Mouse (Mus musculus): Measurements from ENCODE around the gene Rpa1. TPM values are rescaled to one million over a fixed set of nuclear protein-coding genes. Genes with fewer than 3 reads are reported as not detected.
A peak's percentile ranks its signal among the peaks of the same experiment; 100 is the strongest.

Rpa1 gene
- total and polyA plus RNA-seq, 3 experiments: 230 to 357 (median 287) TPM

DNA sequence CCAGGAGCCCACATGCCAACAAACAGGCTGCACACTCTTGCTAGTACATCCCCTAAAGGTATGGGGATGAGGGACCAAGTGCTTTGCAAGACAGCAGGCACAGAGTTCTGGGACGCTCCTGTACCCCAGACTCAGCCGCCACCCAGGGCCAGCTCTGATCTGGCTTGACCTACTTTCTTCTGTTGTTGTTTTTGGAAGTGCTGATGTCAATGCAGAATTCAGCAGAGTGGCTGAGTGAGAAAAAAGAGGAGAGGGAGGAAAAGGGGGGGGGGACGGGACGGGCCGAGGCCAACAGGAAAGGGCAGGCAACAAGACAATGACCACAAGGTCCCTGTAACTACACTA is 68.1 kb downstream of the Rpa1 start:
- no peaks in the 10 kb centered on the region for H3K79me2 ChIP-seq (replicated peaks; ENCODE audit: control insufficient read depth, extremely low read depth, insufficient read depth, poor library complexity, severe bottlenecking)
- in situ Hi-C loops (cut with MboI; ENCODE audit: low pct_ligation_motif_present, low pct_unique_long_range_greater_than_20kb, low sequenced_read_pairs) (loop anchor here (25.0 kb wide), 1 partner anchor 293 kb away; no protein-coding TSS in a partner anchor), dilution Hi-C loops (cut with MboI; ENCODE audit: extremely low pct_ligation_motif_present, extremely low pct_unique_long_range_greater_than_20kb, low sequenced_read_pairs) (no loop called here)
- no peak overlapping the region for H3K4me3 ChIP-seq (replicated peaks in 1 of 3; ENCODE audit: low read depth in 2 of 3, low read length in 2 of 3, poor library complexity in 1 of 3)
- H3K9me3 ChIP-seq (replicated peaks; ENCODE audit: low read length): no peaks in the 10 kb centered on the region
- peaks cover 17 to 55% of the 10 kb centered on the region in 2 experiments for H3K4me1 ChIP-seq (ENCODE audit: control insufficient read depth in 1 of 2, insufficient read depth in 2 of 2)
- H3K36me3 ChIP-seq (replicated peaks in 1 of 2; ENCODE audit: control insufficient read depth in 1 of 2, insufficient read depth in 1 of 2, low read length in 1 of 2): no peaks in the 10 kb centered on the region
- H3K9ac ChIP-seq (ENCODE audit: insufficient read depth, low read depth): 0 out of 2 replicates have a peak overlapping the region, but pooled peaks have one; percentile 19
- TF ChIP-seq ZKSCAN1 (IDR thresholded peaks at IDR 0.05; ENCODE audit: borderline replicate concordance, low read depth, low read length) (no peak), ZMIZ1 (IDR thresholded peaks at IDR 0.05; ENCODE audit: low read depth, low read length) (no peak), NELFE (IDR thresholded peaks at IDR 0.05; ENCODE audit: low read depth, low read length) (no peak), JUN (IDR thresholded peaks at IDR 0.05; ENCODE audit: insufficient read depth, low read depth, low read length) (no peak), RAD21 (IDR thresholded peaks at IDR 0.05; ENCODE audit: low read depth, low read length) (no peak), ELF1 (IDR thresholded peaks at IDR 0.05; ENCODE audit: low read depth, low read length) (no peak), MAFK (IDR thresholded peaks at IDR 0.05; ENCODE audit: insufficient replicate concordance, low read length) (no peak), TBP (conservative IDR thresholded peaks at IDR 0.05; ENCODE audit: low read depth, low read length) (no peak), GABPA (IDR thresholded peaks at IDR 0.05; ENCODE audit: insufficient replicate concordance, low read depth, low read length) (no peak), ZNF384 (IDR thresholded peaks at IDR 0.05; ENCODE audit: low read depth, low read length) (no peak), KAT2A (IDR thresholded peaks at IDR 0.05; ENCODE audit: insufficient replicate concordance, low read length) (no peak), USF1 (IDR thresholded peaks at IDR 0.05; ENCODE audit: low read depth, low read length) (no peak), ETS1 (conservative IDR thresholded peaks at IDR 0.05; ENCODE audit: low read depth, low read length) (no peak), MAX (IDR thresholded peaks at IDR 0.05; ENCODE audit: low read length) (no peak), UBTF (IDR thresholded peaks at IDR 0.05; ENCODE audit: low read depth, low read length) (no peak), POLR2AphosphoS2 (IDR thresholded peaks at IDR 0.05; ENCODE audit: low read depth, low read length) (no peak), SIN3A (IDR thresholded peaks at IDR 0.05; ENCODE audit: low read length) (no peak), CTCF (conservative IDR thresholded peaks at IDR 0.05 in 1 of 2, IDR thresholded peaks at IDR 0.05 in 1 of 2; ENCODE audit: low read depth in 2 of 2, low read length in 2 of 2) (no peak)
- H3K27me3 ChIP-seq (replicated peaks): no peaks in the 10 kb centered on the region
- H3K4me2 ChIP-seq (ENCODE audit: insufficient read depth, low read depth, poor library complexity, severe bottlenecking): peak overlapping the region; percentile 37; the same call in 1 of the 2 replicates
- no peak overlapping the region for H3K27ac ChIP-seq (ENCODE audit: insufficient read depth, low read depth)
- DNase-seq (ENCODE audit: extremely low read depth): no peak

- H3K4me3 ChIP-seq (replicated peaks in 1 of 3; ENCODE audit: low read depth in 2 of 3, low read length in 2 of 3, poor library complexity in 1 of 3): peak overlapping the region in 2 of 3 experiments; percentile 18 to 45
- H3K9me3 ChIP-seq (replicated peaks; ENCODE audit: low read length): no peaks in the 10 kb centered on the region
- DNase-seq (ENCODE audit: extremely low read depth): peak; percentile 67
- in situ Hi-C loops (cut with MboI; ENCODE audit: low pct_ligation_motif_present, low pct_unique_long_range_greater_than_20kb, low sequenced_read_pairs) (loop anchor here (25.0 kb wide), 1 partner anchor 292 kb away; no protein-coding TSS in a partner anchor), dilution Hi-C loops (cut with MboI; ENCODE audit: extremely low pct_ligation_motif_present, extremely low pct_unique_long_range_greater_than_20kb, low sequenced_read_pairs) (no loop called here)
- H3K27me3 ChIP-seq (replicated peaks): no peaks in the 10 kb centered on the region
- peak overlapping the region; percentile 37 for H3K4me2 ChIP-seq (ENCODE audit: insufficient read depth, low read depth, poor library complexity, severe bottlenecking)
- peaks cover 17 to 50% of the 10 kb centered on the region in 2 experiments for H3K4me1 ChIP-seq (ENCODE audit: control insufficient read depth in 1 of 2, insufficient read depth in 2 of 2)
- H3K79me2 ChIP-seq (replicated peaks; ENCODE audit: control insufficient read depth, extremely low read depth, insufficient read depth, poor library complexity, severe bottlenecking): no peaks in the 10 kb centered on the region
- H3K9ac ChIP-seq (ENCODE audit: insufficient read depth, low read depth): peak overlapping the region; percentile 19
- H3K36me3 ChIP-seq (replicated peaks in 1 of 2; ENCODE audit: control insufficient read depth in 1 of 2, insufficient read depth in 1 of 2, low read length in 1 of 2): no peaks in the 10 kb centered on the region
- peak overlapping the region; percentile 50 for H3K27ac ChIP-seq (ENCODE audit: insufficient read depth, low read depth)
- TF ChIP-seq USF2 (conservative IDR thresholded peaks at IDR 0.05; ENCODE audit: low read depth, low read length) (no peak; the same call in 1 of the 2 replicates), USF1 (IDR thresholded peaks at IDR 0.05; ENCODE audit: low read depth, low read length) (no peak), POLR2AphosphoS2 (IDR thresholded peaks at IDR 0.05; ENCODE audit: low read depth, low read length) (no peak), MXI1 (IDR thresholded peaks at IDR 0.05; ENCODE audit: low read depth, low read length) (peak; percentile 69; the same call in 1 of the 2 replicates), NRF1 (IDR thresholded peaks at IDR 0.05; ENCODE audit: low read depth, low read length) (peak; percentile 50; the same call in 1 of the 2 replicates), SMC3 (IDR thresholded peaks at IDR 0.05; ENCODE audit: low read depth, low read length) (no peak), JUND (conservative IDR thresholded peaks at IDR 0.05; ENCODE audit: low read depth, low read length) (no peak), GABPA (IDR thresholded peaks at IDR 0.05; ENCODE audit: insufficient replicate concordance, low read depth, low read length) (no peak), MAX (IDR thresholded peaks at IDR 0.05; ENCODE audit: low read length) (peak; percentile 82), ZC3H11A (IDR thresholded peaks at IDR 0.05; ENCODE audit: low read depth, low read length) (no peak), PAX5 (IDR thresholded peaks at IDR 0.05; ENCODE audit: low read length) (no peak), ELF1 (IDR thresholded peaks at IDR 0.05; ENCODE audit: low read depth, low read length) (peak; percentile 98), CHD1 (IDR thresholded peaks at IDR 0.05; ENCODE audit: low read depth, low read length) (no peak), TCF12 (IDR thresholded peaks at IDR 0.05; ENCODE audit: low read depth, low read length) (peak; percentile 19; the same call in 1 of the 2 replicates), CHD2 (IDR thresholded peaks at IDR 0.05; ENCODE audit: low read length) (peak; percentile 30; the same call in 1 of the 2 replicates), ETS1 (conservative IDR thresholded peaks at IDR 0.05; ENCODE audit: low read depth, low read length) (no peak; the same call in 1 of the 2 replicates), E2F4 (IDR thresholded peaks at IDR 0.05; ENCODE audit: insufficient replicate concordance, low read depth, low read length) (no peak), ZNF384 (IDR thresholded peaks at IDR 0.05; ENCODE audit: low read depth, low read length) (peak; percentile 95), MAZ (IDR thresholded peaks at IDR 0.05; ENCODE audit: low read depth, low read length) (peak; percentile 65; the same call in 1 of the 2 replicates)
Observed at GRCm38 (mm10) chr11:75279342-75280065, 68.6 kb downstream of the Rpa1 start.
